Mouse (Mus musculus) midbrain, embryonic 15.5 days (tissue): ENCODE measurements around the gene AW011738. TPM values are rescaled to one million over a fixed set of nuclear protein-coding genes. Genes with fewer than 3 reads are reported as not detected.
A peak's percentile ranks its signal among the peaks of the same experiment; 100 is the strongest.

Experiments used
- ATAC-seq: fragments of 200-750 bp; cut with Nextera tagmentation; replicated peaks from 2 replicates; pipeline ENCODE4 v1.8.0; 2017; ENCODE audit warnings: moderate TSS enrichment
- H3K27ac ChIP-seq: fragments of 300-500 bp; sonication (generic); 2 replicates; pipeline ENCODE4 v1.5.1; 2015; ENCODE audit warnings: mild to moderate bottlenecking, inconsistent platforms
- H3K27me3 ChIP-seq: fragments of 300-500 bp; sonication (generic); replicated peaks from 2 replicates; pipeline ENCODE4 v1.6.1; 2015; ENCODE audit warnings: inconsistent platforms
- H3K36me3 ChIP-seq: fragments of 300-500 bp; sonication (generic); replicated peaks from 2 replicates; pipeline ENCODE4 v1.6.1; 2015; ENCODE audit warnings: inconsistent platforms
- H3K4me1 ChIP-seq: fragments of 300-500 bp; sonication (generic); 2 replicates; pipeline ENCODE4 v1.6.1; 2015; ENCODE audit warnings: inconsistent platforms
- H3K4me2 ChIP-seq: fragments of 300-500 bp; sonication (generic); 2 replicates; pipeline ENCODE4 v1.6.1; 2015; ENCODE audit warnings: inconsistent platforms, mild to moderate bottlenecking, moderate library complexity
- H3K4me3 ChIP-seq: fragments of 300-500 bp; sonication (generic); 2 replicates; pipeline ENCODE4 v1.5.1; 2015; ENCODE audit warnings: mild to moderate bottlenecking, inconsistent platforms
- H3K9ac ChIP-seq: fragments of 300-500 bp; sonication (generic); 2 replicates; pipeline ENCODE4 v1.6.1; 2015; ENCODE audit warnings: mild to moderate bottlenecking, inconsistent platforms
- H3K9me3 ChIP-seq: fragments of 300-500 bp; sonication (generic); 2 replicates; pipeline ENCODE4 v1.6.1; 2016; ENCODE audit warnings: inconsistent platforms
- WGBS: fragments of 180-500 bp; shearing (Covaris S2); methylation state at CpG from one replicate; pipeline ENCODE4 v1.1.7; 2015; ENCODE audit warnings: mixed read lengths; 5-methylcytosine and 5-hydroxymethylcytosine counted together
- polyA plus RNA-seq: library from polyadenylated mRNA; unstranded; fragments of >200 nt; fragmentation: Nextera tagmentation; extraction: Ambion mirVana; gene quantifications from 2 replicates; pipeline ENCODE4 v1.2.1, GENCODE M21; 2015

Gene AW011738
- polyA plus RNA-seq, 1 experiment from 2014 or later = 4.0 TPM

DNA sequence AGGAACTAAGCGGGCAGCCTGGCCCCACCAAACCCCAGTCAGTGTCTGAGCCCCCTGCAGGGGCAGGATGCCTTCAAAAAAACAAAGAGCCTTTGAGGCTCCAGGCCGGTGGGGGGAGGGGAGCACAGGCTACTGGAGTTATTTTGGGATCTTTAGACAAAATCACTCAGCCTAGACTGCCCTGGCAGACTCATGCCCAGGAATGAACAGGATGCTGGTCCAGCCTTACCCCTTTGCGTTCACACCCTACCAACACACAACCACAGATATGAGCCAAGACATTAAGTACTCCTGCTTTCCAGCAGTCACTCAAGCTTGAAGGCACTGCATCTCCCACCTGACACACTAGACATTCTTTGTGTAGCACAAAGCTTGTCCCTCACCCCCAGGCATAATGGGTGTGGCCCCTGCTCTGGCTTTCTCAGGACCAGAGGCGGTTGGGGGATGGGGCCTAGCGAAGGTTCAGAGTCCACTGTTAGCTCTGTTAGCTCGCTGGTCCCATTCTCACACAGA is 14.2 kb upstream of the AW011738 start:
- WGBS = 9% methylated on average over 6 of the region's 6 CpGs

DNA sequence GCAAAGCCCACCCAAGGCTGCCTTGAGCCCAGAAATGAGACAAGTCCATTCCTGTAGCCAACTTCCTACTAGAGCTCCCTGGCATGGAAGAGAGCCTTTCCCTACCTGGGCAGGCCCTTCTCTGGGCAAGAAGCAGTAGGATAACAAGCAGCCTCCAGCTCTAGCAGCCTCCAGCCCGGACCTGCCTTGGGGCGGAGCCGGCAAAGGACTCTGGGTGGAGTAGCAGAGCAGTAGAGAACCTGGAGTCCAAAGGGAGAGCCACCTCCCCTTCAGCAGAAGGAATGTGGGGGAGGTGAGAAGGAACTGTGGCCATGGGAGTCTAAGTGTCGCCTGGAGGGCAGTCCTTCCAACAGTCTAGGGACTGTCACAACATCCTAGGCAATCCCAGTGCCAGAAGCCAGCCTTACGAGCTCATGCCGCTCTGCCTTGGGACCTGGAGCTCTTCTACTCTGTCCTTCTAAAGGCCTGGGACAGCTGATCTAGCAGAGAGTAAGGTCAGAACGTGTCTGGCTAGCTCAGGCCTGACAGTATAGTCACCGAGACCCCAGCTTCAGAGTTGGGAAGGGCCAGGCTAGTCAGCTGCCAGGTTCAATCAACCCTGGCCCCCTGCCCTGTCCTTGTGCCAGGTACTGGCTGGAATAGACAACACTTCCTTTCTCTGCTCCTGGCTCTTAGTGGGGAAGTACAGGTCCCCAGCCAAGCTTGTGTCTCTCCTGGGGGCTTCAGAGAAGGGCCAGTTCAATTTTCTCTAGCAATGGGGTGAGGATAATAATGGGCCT is 10.5 kb upstream of the AW011738 start:
- Histone ChIP-seq H3K9ac (no peak overlapping the region), H3K36me3 (0 out of 2 replicates have a peak, but pooled peaks cover 3% of the 10 kb centered on the region), H3K9me3 (no peaks in the 10 kb centered on the region), H3K4me3 (no peak overlapping the region), H3K4me2 (no peak overlapping the region), H3K27me3 (no peaks in the 10 kb centered on the region), H3K4me1 (peaks cover 70% of the 10 kb centered on the region), H3K27ac (peak overlapping the region; percentile 30; the same call in 1 of the 2 replicates)
- WGBS = 62% methylated on average over 8 of the region's 8 CpGs
- no peak for ATAC-seq

More for the DNA sequence above, 14.2 kb upstream of the AW011738 start:
- Histone ChIP-seq H3K9me3 (no peaks in the 10 kb centered on the region), H3K36me3 (0 out of 2 replicates have a peak, but pooled peaks cover 3% of the 10 kb centered on the region), H3K9ac (peak overlapping the region; percentile 7; the same call in 1 of the 2 replicates), H3K27me3 (no peaks in the 10 kb centered on the region), H3K4me1 (peaks cover 73% of the 10 kb centered on the region), H3K27ac (peak overlapping the region; percentile 68), H3K4me3 (no peak overlapping the region), H3K4me2 (peak overlapping the region; percentile 14)
- ATAC-seq = peak; percentile 11; the same call in 1 of the 2 replicates

GRCm38 (mm10) chr4:156193200-156193590 is 9.9 kb upstream of the AW011738 start:
- H3K4me2 ChIP-seq = no peak overlapping the region
- no peak overlapping the region for H3K9ac ChIP-seq
- no peak for ATAC-seq
- H3K9me3 ChIP-seq = no peaks in the 10 kb centered on the region
- H3K4me1 ChIP-seq = peaks cover 64% of the 10 kb centered on the region
- 0 out of 2 replicates have a peak overlapping the region, but pooled peaks have one; percentile 30 for H3K27ac ChIP-seq
- no peaks in the 10 kb centered on the region for H3K27me3 ChIP-seq
- no peak overlapping the region for H3K4me3 ChIP-seq
- WGBS = 14% methylated on average over 2 of the region's 2 CpGs
- H3K36me3 ChIP-seq = 0 out of 2 replicates have a peak, but pooled peaks cover 3% of the 10 kb centered on the region

GRCm38 (mm10) chr4:156193906-156194305 is 9.2 kb upstream of the AW011738 start:
- Histone ChIP-seq H3K4me3 (no peak overlapping the region), H3K27me3 (no peaks in the 10 kb centered on the region), H3K4me1 (peaks cover 57% of the 10 kb centered on the region), H3K9me3 (no peaks in the 10 kb centered on the region), H3K36me3 (0 out of 2 replicates have a peak, but pooled peaks cover 3% of the 10 kb centered on the region), H3K27ac (no peak overlapping the region), H3K9ac (no peak overlapping the region), H3K4me2 (no peak overlapping the region)
- ATAC-seq = no peak
- 62% methylated on average over 5 of the region's 5 CpGs for WGBS

GRCm38 (mm10) chr4:156194346-156194745 is 8.8 kb upstream of the AW011738 start:
- H3K36me3 ChIP-seq = 0 out of 2 replicates have a peak, but pooled peaks cover 3% of the 10 kb centered on the region
- no peaks in the 10 kb centered on the region for H3K27me3 ChIP-seq
- WGBS = 36% methylated on average over 6 of the region's 6 CpGs
- peaks cover 52% of the 10 kb centered on the region for H3K4me1 ChIP-seq
- ATAC-seq = no peak
- H3K27ac ChIP-seq = no peak overlapping the region
- no peaks in the 10 kb centered on the region for H3K9me3 ChIP-seq
- no peak overlapping the region for H3K9ac ChIP-seq
- H3K4me3 ChIP-seq = no peak overlapping the region
- 0 out of 2 replicates have a peak overlapping the region, but pooled peaks have one; percentile 2 for H3K4me2 ChIP-seq

GRCm38 (mm10) chr4:156195927-156196870 is 6.9 kb upstream of the AW011738 start:
- 3% methylated on average over 35 of the region's 35 CpGs for WGBS
- H3K9me3 ChIP-seq = no peaks in the 10 kb centered on the region
- peak; percentile 6; the same call in 1 of the 2 replicates for ATAC-seq
- H3K36me3 ChIP-seq = 0 out of 2 replicates have a peak, but pooled peaks cover 3% of the 10 kb centered on the region
- H3K27ac ChIP-seq = peak overlapping the region; percentile 91
- H3K4me3 ChIP-seq = peak overlapping the region; percentile 94
- peak overlapping the region; percentile 81 for H3K9ac ChIP-seq
- H3K4me2 ChIP-seq = peak overlapping the region; percentile 75
- no peaks in the 10 kb centered on the region for H3K27me3 ChIP-seq
- peaks cover 44% of the 10 kb centered on the region for H3K4me1 ChIP-seq

- Histone ChIP-seq H3K4me3 (peak within 1 kb of the TSS; percentile 94), H3K9ac (peak within 1 kb of the TSS; percentile 81), H3K27me3 (no peaks in the 10 kb centered on the region; the same call in 1 of the 2 replicates), H3K9me3 (no peaks in the 10 kb centered on the region), H3K36me3 (0 out of 2 replicates have a peak, but pooled peaks cover 3% of the 10 kb centered on the region), H3K4me1 (peaks cover 44% of the 10 kb centered on the region), H3K27ac (peak within 1 kb of the TSS; percentile 91), H3K4me2 (peak within 1 kb of the TSS; percentile 75)
- ATAC-seq = peak; percentile 76
- under 1% methylated on average over 31 of the region's 88 CpGs for WGBS
Measured at GRCm38 (mm10) chr4:156197131-156197828, 5.8 kb upstream of the AW011738 start, which contains the start of gene Agrn. Gene Agrn, minus strand, starts transcription at chr4:156197488.

GRCm38 (mm10) chr4:156197829-156198205 is 5.3 kb upstream of the AW011738 start:
- Histone ChIP-seq H3K9ac (peak overlapping the region; percentile 57), H3K4me2 (peak overlapping the region; percentile 54), H3K27me3 (no peaks in the 10 kb centered on the region; the same call in 1 of the 2 replicates), H3K4me3 (peak overlapping the region; percentile 94), H3K4me1 (peaks cover 44% of the 10 kb centered on the region), H3K27ac (peak overlapping the region; percentile 91), H3K36me3 (no peaks in the 10 kb centered on the region), H3K9me3 (no peaks in the 10 kb centered on the region)
- peak; percentile 90 for ATAC-seq
- under 1% methylated on average over 26 of the region's 26 CpGs for WGBS

- Histone ChIP-seq H3K9ac (no peak within 1 kb of the TSS), H3K4me2 (no peak within 1 kb of the TSS), H3K27ac (no peak within 1 kb of the TSS), H3K36me3 (no peaks in the 10 kb centered on the region), H3K9me3 (no peaks in the 10 kb centered on the region), H3K4me1 (peaks cover 29% of the 10 kb centered on the region), H3K27me3 (no peaks in the 10 kb centered on the region; the same call in 1 of the 2 replicates), H3K4me3 (no peak within 1 kb of the TSS)
- WGBS = 69% methylated on average over 10 of the region's 10 CpGs
- no peak for ATAC-seq
Measured at GRCm38 (mm10) chr4:156200623-156201475, 2.3 kb upstream of the AW011738 start, which contains the start of gene Isg15. Gene Isg15, minus strand, starts transcription at chr4:156200818.

- peak overlapping the region; percentile 50 for H3K4me3 ChIP-seq
- peaks cover 19% of the 10 kb centered on the region for H3K4me1 ChIP-seq
- ATAC-seq = no peak
- H3K36me3 ChIP-seq = no peaks in the 10 kb centered on the region
- peak overlapping the region; percentile 91 for H3K4me2 ChIP-seq
- no peaks in the 10 kb centered on the region for H3K9me3 ChIP-seq
- H3K9ac ChIP-seq = peak overlapping the region; percentile 49; the same call in 1 of the 2 replicates
- peak overlapping the region; percentile 67 for H3K27ac ChIP-seq
- WGBS = 44% methylated on average over 12 of the region's 12 CpGs
- H3K27me3 ChIP-seq = no peaks in the 10 kb centered on the region; the same call in 1 of the 2 replicates
Measured at GRCm38 (mm10) chr4:156202462-156202893, 626 bp upstream of the AW011738 start.
